Mouse (Mus musculus) midbrain, embryonic 11.5 days (tissue): ENCODE results near the gene Zfp318. TPM values are rescaled to one million over a fixed set of nuclear protein-coding genes. Genes with fewer than 3 reads are reported as not detected.
A peak's percentile ranks its signal among the peaks of the same experiment; 100 is the strongest.

ENCODE experiments used
- ATAC-seq: fragments of 200-750 bp; cut with Nextera tagmentation; 2 replicates; pipeline ENCODE4 v1.8.0; 2017; ENCODE audit warnings: moderate TSS enrichment, moderate library complexity; ENCODE audit not compliant: low FRiP score
- DNase-seq: peaks from one replicate; pipeline ENCODE4 v3.0.0; 2015; ENCODE audit warnings: low spot score; ENCODE audit errors: missing footprints
- H3K27ac ChIP-seq: fragments of 300-500 bp; sonication (generic); 2 replicates; pipeline ENCODE4 v1.5.1; 2014; ENCODE audit warnings: low read depth, low read length
- H3K27me3 ChIP-seq: fragments of 300-500 bp; sonication (generic); 2 replicates; pipeline ENCODE4 v1.6.1; 2014; ENCODE audit warnings: mild to moderate bottlenecking, low read length, moderate library complexity, mixed read lengths; ENCODE audit not compliant: control insufficient read depth, insufficient read depth
- H3K36me3 ChIP-seq: fragments of 300-500 bp; sonication (generic); 2 replicates; pipeline ENCODE4 v1.6.1; 2014; ENCODE audit warnings: mild to moderate bottlenecking, low read length, moderate library complexity, mixed read lengths; ENCODE audit not compliant: control insufficient read depth, insufficient read depth
- H3K4me1 ChIP-seq: fragments of 300-500 bp; sonication (generic); 2 replicates; pipeline ENCODE4 v1.6.1; 2014; ENCODE audit warnings: low read length; ENCODE audit not compliant: control insufficient read depth, insufficient read depth
- H3K4me2 ChIP-seq: fragments of 300-500 bp; sonication (generic); 2 replicates; pipeline ENCODE4 v1.6.1; 2014; ENCODE audit warnings: mild to moderate bottlenecking, moderate library complexity
- H3K4me3 ChIP-seq: fragments of 300-500 bp; sonication (generic); 2 replicates; pipeline ENCODE4 v1.5.1; 2014; ENCODE audit warnings: low read depth, low read length
- H3K9ac ChIP-seq: fragments of 300-500 bp; sonication (generic); 2 replicates; pipeline ENCODE4 v1.6.1; 2014; ENCODE audit warnings: low read length
- H3K9me3 ChIP-seq: fragments of 300-500 bp; sonication (generic); 2 replicates; pipeline ENCODE4 v1.6.1; 2016; ENCODE audit warnings: low read length; ENCODE audit not compliant: control insufficient read depth
- WGBS: fragments of 180-500 bp; shearing (Covaris S2); extraction: QIAGEN DNeasy Blood & Tissue Kit; methylation state at CpG from one replicate; pipeline ENCODE4 v1.1.7; 2014; 5-methylcytosine and 5-hydroxymethylcytosine counted together
- polyA plus RNA-seq: library from polyadenylated mRNA; unstranded; fragments of >200 nt; fragmentation: Nextera tagmentation; extraction: Ambion mirVana; gene quantifications from 2 replicates; pipeline ENCODE4 v1.2.1, GENCODE M21; 2014

Zfp318 gene
- 14.0 and 14.8 TPM in 2 replicates for polyA plus RNA-seq

- H3K4me1 ChIP-seq = peaks cover 8% of the 10 kb centered on the region; the same call in 1 of the 2 replicates
- WGBS = under 1% methylated on average over 83 of the region's 105 CpGs
- H3K36me3 ChIP-seq = no peaks in the 10 kb centered on the region; the same call in 1 of the 2 replicates
- peak within 1 kb of the TSS; percentile 81 for H3K27ac ChIP-seq
- H3K27me3 ChIP-seq = no peaks in the 10 kb centered on the region
- peak within 1 kb of the TSS; percentile 85 for H3K9ac ChIP-seq
- DNase-seq (peak; percentile 100), ATAC-seq (peak; percentile 98)
- H3K4me3 ChIP-seq = peak within 1 kb of the TSS; percentile 91
- H3K4me2 ChIP-seq = peak within 1 kb of the TSS; percentile 94
- H3K9me3 ChIP-seq = no peaks in the 10 kb centered on the region
Measured at GRCm38 (mm10) chr17:46383294-46384060, at the start of gene Zfp318. Gene Zfp318, plus strand, starts transcription at chr17:46383731.

- no peaks in the 10 kb centered on the region for H3K27me3 ChIP-seq
- ATAC-seq (no peak), DNase-seq (no peak)
- no peaks in the 10 kb centered on the region for H3K36me3 ChIP-seq
- H3K27ac ChIP-seq = no peak overlapping the region
- H3K4me2 ChIP-seq = no peak overlapping the region
- H3K9ac ChIP-seq = no peak overlapping the region
- H3K4me1 ChIP-seq = no peaks in the 10 kb centered on the region
- H3K4me3 ChIP-seq = no peak overlapping the region
- no peaks in the 10 kb centered on the region for H3K9me3 ChIP-seq
- 26% methylated on average over 5 of the region's 5 CpGs for WGBS
Measured at GRCm38 (mm10) chr17:46336475-46336874, 47.1 kb upstream of the Zfp318 start.

GRCm38 (mm10) chr17:46341208-46341607 is 42.3 kb upstream of the Zfp318 start:
- no peaks in the 10 kb centered on the region for H3K27me3 ChIP-seq
- no peak overlapping the region for H3K9ac ChIP-seq
- no peak for ATAC-seq
- no peak overlapping the region for H3K27ac ChIP-seq
- H3K4me2 ChIP-seq = no peak overlapping the region
- H3K9me3 ChIP-seq = peaks cover 4% of the 10 kb centered on the region; the same call in 1 of the 2 replicates
- no peaks in the 10 kb centered on the region for H3K36me3 ChIP-seq
- no peak for DNase-seq
- H3K4me3 ChIP-seq = no peak overlapping the region
- no peaks in the 10 kb centered on the region for H3K4me1 ChIP-seq
- 86% methylated on average over 7 of the region's 7 CpGs for WGBS

GRCm38 (mm10) chr17:46351026-46351700 is 32.4 kb upstream of the Zfp318 start:
- Histone ChIP-seq H3K4me2 (no peak overlapping the region), H3K27ac (no peak overlapping the region), H3K4me3 (no peak overlapping the region), H3K27me3 (no peaks in the 10 kb centered on the region), H3K9me3 (no peaks in the 10 kb centered on the region), H3K4me1 (no peaks in the 10 kb centered on the region), H3K36me3 (no peaks in the 10 kb centered on the region), H3K9ac (no peak overlapping the region)
- DNase-seq = no peak
- ATAC-seq = no peak
- WGBS = 83% methylated on average over 8 of the region's 8 CpGs

GRCm38 (mm10) chr17:46371783-46372182 is 11.7 kb upstream of the Zfp318 start:
- no peak overlapping the region for H3K27ac ChIP-seq
- H3K27me3 ChIP-seq = no peaks in the 10 kb centered on the region
- 69% methylated on average over 3 of the region's 3 CpGs for WGBS
- H3K9ac ChIP-seq = no peak overlapping the region
- H3K4me1 ChIP-seq = no peaks in the 10 kb centered on the region
- no peak overlapping the region for H3K4me3 ChIP-seq
- H3K4me2 ChIP-seq = no peak overlapping the region
- no peaks in the 10 kb centered on the region for H3K9me3 ChIP-seq
- no peaks in the 10 kb centered on the region for H3K36me3 ChIP-seq
- DNase-seq (no peak), ATAC-seq (no peak)

- Histone ChIP-seq H3K9ac (no peak overlapping the region), H3K27ac (no peak overlapping the region), H3K4me3 (no peak overlapping the region), H3K4me2 (no peak overlapping the region), H3K36me3 (no peaks in the 10 kb centered on the region), H3K27me3 (no peaks in the 10 kb centered on the region), H3K4me1 (no peaks in the 10 kb centered on the region), H3K9me3 (no peaks in the 10 kb centered on the region)
- no peak for DNase-seq
- no peak for ATAC-seq
- 83% methylated on average over 3 of the region's 3 CpGs for WGBS
Measured at GRCm38 (mm10) chr17:46378564-46378963, 5.0 kb upstream of the Zfp318 start.

GRCm38 (mm10) chr17:46384061-46384801 is 700 bp downstream of the Zfp318 start:
- H3K36me3 ChIP-seq = peaks cover 3% of the 10 kb centered on the region
- peak overlapping the region; percentile 94 for H3K4me2 ChIP-seq
- ATAC-seq (no peak; the same call in none of the 2 replicates), DNase-seq (peak; percentile 95)
- peaks cover 8% of the 10 kb centered on the region; the same call in 1 of the 2 replicates for H3K4me1 ChIP-seq
- peak overlapping the region; percentile 91 for H3K4me3 ChIP-seq
- H3K9ac ChIP-seq = peak overlapping the region; percentile 85
- H3K9me3 ChIP-seq = no peaks in the 10 kb centered on the region
- H3K27ac ChIP-seq = peak overlapping the region; percentile 81
- H3K27me3 ChIP-seq = no peaks in the 10 kb centered on the region
- under 1% methylated on average over 70 of the region's 70 CpGs for WGBS

GRCm38 (mm10) chr17:46388200-46388599 is 4.7 kb downstream of the Zfp318 start:
- Histone ChIP-seq H3K27ac (no peak overlapping the region), H3K27me3 (no peaks in the 10 kb centered on the region), H3K9ac (no peak overlapping the region), H3K4me2 (no peak overlapping the region), H3K36me3 (peaks cover 3% of the 10 kb centered on the region), H3K9me3 (no peaks in the 10 kb centered on the region), H3K4me1 (peaks cover 8% of the 10 kb centered on the region; the same call in 1 of the 2 replicates), H3K4me3 (no peak overlapping the region)
- WGBS = 86% methylated on average over 3 of the region's 3 CpGs
- DNase-seq (no peak), ATAC-seq (no peak)
